Mouse (Mus musculus) small intestine, adult 2 months (tissue): ENCODE results near the gene Tuba1b.

Source experiments
- CTCF ChIP-seq: fragments of 200-500 bp; IDR thresholded peaks from 2 replicates; pipeline ENCODE4 v1.5.1; 2012; ENCODE audit warnings: low read depth, mild to moderate bottlenecking, control low read depth, inconsistent platforms, low read length, moderate library complexity, mixed read lengths; ENCODE audit not compliant: insufficient replicate concordance, insufficient read length; ENCODE audit errors: extremely low read depth
- POLR2A ChIP-seq: fragments of 200-500 bp; IDR thresholded peaks from 2 replicates; pipeline ENCODE4 v1.6.1; 2012; ENCODE audit warnings: low read depth, mild to moderate bottlenecking, control low read depth, inconsistent platforms, low read length, moderate library complexity

DNA sequence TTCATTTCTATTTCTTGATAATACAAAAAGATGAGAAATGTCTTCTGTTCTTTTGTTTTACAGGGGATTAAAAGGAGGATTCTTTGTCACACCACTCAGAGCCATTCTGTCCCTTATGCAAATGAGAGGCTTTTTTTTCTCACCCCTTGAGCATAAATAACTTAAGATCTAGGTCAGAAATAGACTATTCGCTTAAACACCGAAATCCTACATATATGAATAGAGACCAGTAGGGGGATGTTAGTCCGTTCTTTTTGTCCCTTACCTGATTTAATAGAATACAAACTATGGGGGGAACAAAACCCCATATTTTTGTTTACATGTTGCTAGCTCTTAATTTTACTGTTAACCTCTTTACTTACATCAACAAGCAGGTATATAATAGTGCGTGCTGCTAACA, 21.6 kb upstream of the Tuba1b start:
- TF ChIP-seq CTCF (no peak), POLR2A (no peak)
